Mouse (Mus musculus) MEL-GATA-1-ER (cell line): Measurements from ENCODE around the gene Slc4a5.

Experiments used
- DNase-seq: peaks from one replicate; pipeline ENCODE4 v3.0.0-alpha.2; 2012; ENCODE audit warnings: low read depth; ENCODE audit errors: extremely low read depth

The Slc4a5 gene

GRCm38 (mm10) chr6:83219814-83220213, at the start of gene Slc4a5:
TSS of gene Slc4a5 (plus strand) at chr6:83219828.
- no peak for DNase-seq

- DNase-seq: no peak
Observed at GRCm38 (mm10) chr6:83169872-83170271, 49.8 kb upstream of the Slc4a5 start.

- DNase-seq: no peak
Observed at GRCm38 (mm10) chr6:83171063-83171462, 48.6 kb upstream of the Slc4a5 start.

- DNase-seq: no peak
Observed at GRCm38 (mm10) chr6:83172240-83172920, 47.2 kb upstream of the Slc4a5 start.

GRCm38 (mm10) chr6:83175996-83176395, 43.6 kb upstream of the Slc4a5 start:
- no peak for DNase-seq

GRCm38 (mm10) chr6:83179390-83180117, 40.1 kb upstream of the Slc4a5 start:
- DNase-seq: no peak

GRCm38 (mm10) chr6:83180605-83181004, 39.0 kb upstream of the Slc4a5 start:
- no peak for DNase-seq

GRCm38 (mm10) chr6:83184858-83185435, 34.7 kb upstream of the Slc4a5 start:
- no peak for DNase-seq

- DNase-seq: no peak
Observed at GRCm38 (mm10) chr6:83185895-83186861, 33.5 kb upstream of the Slc4a5 start.

- DNase-seq: no peak
Observed at GRCm38 (mm10) chr6:83186946-83187345, 32.7 kb upstream of the Slc4a5 start.

- DNase-seq: no peak
Observed at GRCm38 (mm10) chr6:83193571-83193970, 26.1 kb upstream of the Slc4a5 start.

- no peak for DNase-seq
Observed at GRCm38 (mm10) chr6:83197345-83198004, 22.2 kb upstream of the Slc4a5 start.

- no peak for DNase-seq
Observed at GRCm38 (mm10) chr6:83203320-83203719, 16.3 kb upstream of the Slc4a5 start.

GRCm38 (mm10) chr6:83205851-83206250, 13.8 kb upstream of the Slc4a5 start:
- DNase-seq: no peak

GRCm38 (mm10) chr6:83206321-83206720, 13.3 kb upstream of the Slc4a5 start:
- no peak for DNase-seq

GRCm38 (mm10) chr6:83207361-83208049, 12.1 kb upstream of the Slc4a5 start:
- DNase-seq: no peak

- no peak for DNase-seq
Observed at GRCm38 (mm10) chr6:83208050-83208400, 11.6 kb upstream of the Slc4a5 start.

GRCm38 (mm10) chr6:83210495-83210894, 9.1 kb upstream of the Slc4a5 start:
- DNase-seq: no peak

GRCm38 (mm10) chr6:83211526-83211925, 8.1 kb upstream of the Slc4a5 start:
- DNase-seq: no peak

- no peak for DNase-seq
Observed at GRCm38 (mm10) chr6:83215002-83215666, 4.5 kb upstream of the Slc4a5 start.
